Mouse (Mus musculus): ENCODE data around the gene Aebp1. TPM values are rescaled to one million over a fixed set of nuclear protein-coding genes. Genes with fewer than 3 reads are reported as not detected.

The Aebp1 gene
- polyA plus RNA-seq, 1 experiment from 2014 or later: 68.8 TPM

- Histone ChIP-seq H3K9me3 (ENCODE audit: control insufficient read depth, low read length) (no peaks in the 10 kb centered on the region), H3K4me2 (ENCODE audit: low read depth, low read length) (no peak overlapping the region), H3K4me3 (ENCODE audit: low read depth, low read length) (no peak overlapping the region), H3K36me3 (ENCODE audit: control insufficient read depth, insufficient read depth, low read length) (no peaks in the 10 kb centered on the region), H3K9ac (ENCODE audit: low read depth, low read length) (no peak overlapping the region), H3K4me1 (ENCODE audit: control insufficient read depth, insufficient read depth, low read length) (peaks cover 3% of the 10 kb centered on the region; the same call in 1 of the 2 replicates), H3K27me3 (replicated peaks; ENCODE audit: control insufficient read depth, insufficient read depth, low read length) (no peaks in the 10 kb centered on the region), H3K27ac (replicated peaks; ENCODE audit: low read depth, low read length) (no peak overlapping the region)
- WGBS: 69% methylated on average over 5 of the region's 5 CpGs
- DNase-seq (ENCODE audit: low spot score): peak; percentile 59
- no peak for ATAC-seq (ENCODE audit: low read depth)
These were observed 11.3 kb upstream of the Aebp1 start for GRCm38 (mm10) chr11:5850452-5850851.

DNA sequence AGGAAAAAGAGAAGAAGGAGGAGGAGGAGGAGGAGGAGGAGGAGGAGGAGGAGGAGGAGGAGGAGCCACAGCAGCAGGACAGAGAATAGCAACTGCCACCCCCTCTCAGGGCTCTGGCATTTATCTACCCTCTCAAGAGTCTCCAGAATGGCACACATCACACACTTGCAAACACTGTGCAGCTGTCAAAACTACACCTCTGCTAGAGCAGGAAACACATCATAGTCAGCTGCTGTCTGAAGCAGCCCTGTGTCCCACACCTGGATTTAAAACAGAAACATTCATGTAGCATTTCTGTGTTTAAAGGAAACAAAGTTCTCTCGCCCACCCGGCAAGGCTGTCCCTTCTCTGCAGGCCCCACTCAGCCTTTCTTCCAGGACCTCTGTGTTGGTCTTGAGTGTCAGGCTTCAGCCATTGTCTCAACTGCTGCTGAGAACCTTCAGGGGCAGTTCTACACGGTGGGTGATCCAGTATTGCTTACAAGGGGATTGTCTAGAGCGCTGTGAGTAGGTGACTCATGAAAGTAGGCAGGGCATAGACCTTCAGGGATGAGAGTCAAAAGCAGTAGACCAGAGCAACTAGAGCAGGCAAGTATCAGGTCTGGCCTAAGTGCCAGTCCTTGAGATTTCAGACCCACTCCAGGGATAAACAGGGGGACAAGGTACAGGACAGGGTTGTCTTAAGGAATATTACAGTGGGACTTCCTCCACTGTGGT is 10.6 kb upstream of the Aebp1 start:
- Histone ChIP-seq H3K4me3 (ENCODE audit: low read depth, low read length) (no peak overlapping the region), H3K4me2 (ENCODE audit: low read depth, low read length) (no peak overlapping the region), H3K27me3 (replicated peaks; ENCODE audit: control insufficient read depth, insufficient read depth, low read length) (no peaks in the 10 kb centered on the region), H3K36me3 (ENCODE audit: control insufficient read depth, insufficient read depth, low read length) (no peaks in the 10 kb centered on the region), H3K27ac (replicated peaks; ENCODE audit: low read depth, low read length) (no peak overlapping the region; the same call in 1 of the 2 replicates), H3K9ac (ENCODE audit: low read depth, low read length) (no peak overlapping the region), H3K9me3 (ENCODE audit: control insufficient read depth, low read length) (no peaks in the 10 kb centered on the region), H3K4me1 (ENCODE audit: control insufficient read depth, insufficient read depth, low read length) (peaks cover 9% of the 10 kb centered on the region)
- ATAC-seq (ENCODE audit: low read depth) (no peak), DNase-seq (ENCODE audit: low spot score) (no peak)
- WGBS: 52% methylated on average over 4 of the region's 4 CpGs

DNA sequence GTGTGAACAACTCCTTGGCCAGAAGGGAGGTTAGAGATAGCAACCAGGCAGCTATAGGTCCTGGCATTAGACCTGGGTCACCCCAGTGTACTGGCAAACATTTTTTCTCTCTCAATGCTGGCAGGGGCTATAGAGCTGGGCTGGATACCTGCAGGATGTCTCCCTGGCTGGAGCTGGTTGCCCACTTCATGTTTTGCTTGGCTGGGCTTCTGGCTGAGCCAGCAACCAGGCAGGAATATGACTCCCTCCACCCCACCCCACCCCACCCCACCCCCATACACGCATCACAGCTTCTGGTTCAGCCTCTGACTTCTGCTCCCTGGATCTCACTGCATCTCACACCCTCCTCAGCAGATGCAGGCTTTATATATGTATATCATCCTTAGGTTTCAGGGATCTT is 9.4 kb upstream of the Aebp1 start:
- ATAC-seq (ENCODE audit: low read depth) (no peak), DNase-seq (ENCODE audit: low spot score) (no peak)
- no peaks in the 10 kb centered on the region for H3K27me3 ChIP-seq (replicated peaks; ENCODE audit: control insufficient read depth, insufficient read depth, low read length)
- no peaks in the 10 kb centered on the region for H3K36me3 ChIP-seq (ENCODE audit: control insufficient read depth, insufficient read depth, low read length)
- peaks cover 16% of the 10 kb centered on the region for H3K4me1 ChIP-seq (ENCODE audit: control insufficient read depth, insufficient read depth, low read length)
- no peak overlapping the region for H3K9ac ChIP-seq (ENCODE audit: low read depth, low read length)
- 18% methylated on average over 1 of the region's 1 CpGs for WGBS
- no peaks in the 10 kb centered on the region for H3K9me3 ChIP-seq (ENCODE audit: control insufficient read depth, low read length)
- H3K4me2 ChIP-seq (ENCODE audit: low read depth, low read length): no peak overlapping the region
- no peak overlapping the region for H3K4me3 ChIP-seq (ENCODE audit: low read depth, low read length)
- no peak overlapping the region for H3K27ac ChIP-seq (replicated peaks; ENCODE audit: low read depth, low read length)

DNA sequence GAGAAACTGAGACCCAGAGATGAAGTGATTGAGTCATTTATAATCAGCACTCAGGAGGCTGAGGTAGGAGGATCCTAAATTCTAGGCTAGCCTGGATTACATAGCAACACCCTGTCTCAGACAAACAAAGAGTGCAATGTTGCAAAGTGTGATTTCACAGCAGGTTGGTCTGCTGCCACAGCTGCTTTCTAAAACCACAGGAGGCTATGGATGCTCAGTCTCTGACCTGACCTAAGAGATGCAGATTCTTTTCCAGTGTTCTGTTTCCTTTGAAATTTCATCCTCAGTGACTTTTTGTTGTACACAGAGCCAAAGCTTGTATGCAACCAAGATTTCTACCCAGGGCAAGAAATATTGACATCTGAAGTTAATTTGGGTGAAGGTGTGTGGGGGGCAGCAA is 6.3 kb upstream of the Aebp1 start:
- Histone ChIP-seq H3K27ac (replicated peaks; ENCODE audit: low read depth, low read length) (peak overlapping the region; percentile 77), H3K9me3 (ENCODE audit: control insufficient read depth, low read length) (no peaks in the 10 kb centered on the region), H3K36me3 (ENCODE audit: control insufficient read depth, insufficient read depth, low read length) (no peaks in the 10 kb centered on the region), H3K9ac (ENCODE audit: low read depth, low read length) (peak overlapping the region; percentile 40; the same call in 1 of the 2 replicates), H3K4me2 (ENCODE audit: low read depth, low read length) (no peak overlapping the region), H3K4me3 (ENCODE audit: low read depth, low read length) (no peak overlapping the region), H3K4me1 (ENCODE audit: control insufficient read depth, insufficient read depth, low read length) (peaks cover 13% of the 10 kb centered on the region), H3K27me3 (replicated peaks; ENCODE audit: control insufficient read depth, insufficient read depth, low read length) (no peaks in the 10 kb centered on the region)
- ATAC-seq (ENCODE audit: low read depth) (no peak), DNase-seq (ENCODE audit: low spot score) (no peak)

DNA sequence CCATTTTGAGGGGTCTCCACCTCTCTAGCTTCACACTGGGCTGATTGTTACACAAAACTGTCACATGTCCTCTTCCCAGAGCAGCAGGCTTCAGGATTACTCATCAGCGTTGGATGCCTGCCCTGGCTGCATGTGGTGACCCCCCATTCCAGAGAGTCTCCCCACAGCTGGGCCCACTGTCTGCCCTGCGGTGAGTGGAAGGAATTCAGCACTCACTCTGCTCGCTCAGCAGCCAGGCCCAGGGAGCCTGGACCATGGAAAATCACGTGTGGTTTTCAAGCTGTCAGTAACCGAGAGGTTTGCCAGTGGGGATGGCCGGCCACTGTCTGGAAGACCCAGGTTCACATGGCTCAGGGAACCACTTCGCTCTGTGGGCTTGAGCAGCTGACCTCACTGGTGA is 5.8 kb upstream of the Aebp1 start:
- Histone ChIP-seq H3K36me3 (ENCODE audit: control insufficient read depth, insufficient read depth, low read length) (no peaks in the 10 kb centered on the region), H3K27ac (replicated peaks; ENCODE audit: low read depth, low read length) (peak overlapping the region; percentile 77), H3K4me1 (ENCODE audit: control insufficient read depth, insufficient read depth, low read length) (peaks cover 13% of the 10 kb centered on the region), H3K4me2 (ENCODE audit: low read depth, low read length) (no peak overlapping the region), H3K4me3 (ENCODE audit: low read depth, low read length) (no peak overlapping the region), H3K9me3 (ENCODE audit: control insufficient read depth, low read length) (no peaks in the 10 kb centered on the region), H3K9ac (ENCODE audit: low read depth, low read length) (peak overlapping the region; percentile 40; the same call in 1 of the 2 replicates), H3K27me3 (replicated peaks; ENCODE audit: control insufficient read depth, insufficient read depth, low read length) (0 out of 2 replicates have a peak, but pooled peaks cover 2% of the 10 kb centered on the region)
- peak; percentile 84 for DNase-seq (ENCODE audit: low spot score)
- ATAC-seq (ENCODE audit: low read depth): peak; percentile 78
- 23% methylated on average over 7 of the region's 7 CpGs for WGBS

DNA sequence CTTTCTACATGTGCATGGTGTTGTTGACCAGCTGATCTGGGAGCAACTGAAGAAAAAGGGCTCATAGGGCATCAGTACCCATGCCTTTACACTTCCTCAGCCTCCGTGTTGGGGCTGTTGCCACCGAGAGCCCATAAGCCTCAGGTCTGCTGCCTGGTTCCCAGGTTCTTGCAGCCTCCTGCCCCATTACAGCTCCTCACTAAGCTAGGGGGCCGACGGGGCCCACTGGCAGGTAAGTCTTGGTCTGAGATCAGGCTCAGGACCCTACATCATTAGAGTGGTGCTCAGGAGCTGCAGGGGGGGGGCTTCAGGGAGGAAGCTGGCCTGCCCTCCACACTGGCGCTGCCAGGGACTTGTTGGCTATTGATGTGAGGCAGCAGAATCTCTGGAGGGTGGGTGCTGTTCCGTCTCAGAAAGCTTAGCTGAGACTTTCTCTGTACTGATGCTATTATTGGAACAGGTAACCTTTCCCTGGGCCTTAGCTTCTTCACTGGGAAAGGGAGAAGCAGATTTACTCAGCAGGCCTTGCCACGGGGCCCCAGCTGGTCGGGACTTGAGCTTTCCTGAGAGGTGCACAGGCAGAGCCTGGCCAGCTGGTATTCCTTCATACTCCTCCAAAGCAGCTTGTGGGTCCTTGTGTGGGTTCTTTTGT is 5.1 kb upstream of the Aebp1 start:
- Histone ChIP-seq H3K27me3 (replicated peaks; ENCODE audit: control insufficient read depth, insufficient read depth, low read length) (peaks cover 9% of the 10 kb centered on the region; the same call in 1 of the 2 replicates), H3K36me3 (ENCODE audit: control insufficient read depth, insufficient read depth, low read length) (no peaks in the 10 kb centered on the region), H3K9ac (ENCODE audit: low read depth, low read length) (no peak overlapping the region), H3K4me3 (ENCODE audit: low read depth, low read length) (no peak overlapping the region), H3K4me1 (ENCODE audit: control insufficient read depth, insufficient read depth, low read length) (peaks cover 20% of the 10 kb centered on the region), H3K4me2 (ENCODE audit: low read depth, low read length) (no peak overlapping the region), H3K9me3 (ENCODE audit: control insufficient read depth, low read length) (no peaks in the 10 kb centered on the region), H3K27ac (replicated peaks; ENCODE audit: low read depth, low read length) (peak overlapping the region; percentile 77)
- DNase-seq (ENCODE audit: low spot score): no peak
- 71% methylated on average over 8 of the region's 8 CpGs for WGBS
- ATAC-seq (ENCODE audit: low read depth): no peak

- DNase-seq (ENCODE audit: low spot score) (no peak), ATAC-seq (ENCODE audit: low read depth) (no peak)
- WGBS: 71% methylated on average over 1 of the region's 1 CpGs
- no peaks in the 10 kb centered on the region for H3K9me3 ChIP-seq (ENCODE audit: control insufficient read depth, low read length)
- peaks cover 32% of the 10 kb centered on the region for H3K4me1 ChIP-seq (ENCODE audit: control insufficient read depth, insufficient read depth, low read length)
- no peak overlapping the region for H3K4me2 ChIP-seq (ENCODE audit: low read depth, low read length)
- no peak overlapping the region for H3K4me3 ChIP-seq (ENCODE audit: low read depth, low read length)
- H3K27me3 ChIP-seq (replicated peaks; ENCODE audit: control insufficient read depth, insufficient read depth, low read length): peaks cover 15% of the 10 kb centered on the region; the same call in 1 of the 2 replicates
- H3K9ac ChIP-seq (ENCODE audit: low read depth, low read length): no peak overlapping the region
- H3K36me3 ChIP-seq (ENCODE audit: control insufficient read depth, insufficient read depth, low read length): no peaks in the 10 kb centered on the region
- H3K27ac ChIP-seq (replicated peaks; ENCODE audit: low read depth, low read length): no peak overlapping the region
These were observed 3.0 kb upstream of the Aebp1 start for GRCm38 (mm10) chr11:5858723-5859122.

DNA sequence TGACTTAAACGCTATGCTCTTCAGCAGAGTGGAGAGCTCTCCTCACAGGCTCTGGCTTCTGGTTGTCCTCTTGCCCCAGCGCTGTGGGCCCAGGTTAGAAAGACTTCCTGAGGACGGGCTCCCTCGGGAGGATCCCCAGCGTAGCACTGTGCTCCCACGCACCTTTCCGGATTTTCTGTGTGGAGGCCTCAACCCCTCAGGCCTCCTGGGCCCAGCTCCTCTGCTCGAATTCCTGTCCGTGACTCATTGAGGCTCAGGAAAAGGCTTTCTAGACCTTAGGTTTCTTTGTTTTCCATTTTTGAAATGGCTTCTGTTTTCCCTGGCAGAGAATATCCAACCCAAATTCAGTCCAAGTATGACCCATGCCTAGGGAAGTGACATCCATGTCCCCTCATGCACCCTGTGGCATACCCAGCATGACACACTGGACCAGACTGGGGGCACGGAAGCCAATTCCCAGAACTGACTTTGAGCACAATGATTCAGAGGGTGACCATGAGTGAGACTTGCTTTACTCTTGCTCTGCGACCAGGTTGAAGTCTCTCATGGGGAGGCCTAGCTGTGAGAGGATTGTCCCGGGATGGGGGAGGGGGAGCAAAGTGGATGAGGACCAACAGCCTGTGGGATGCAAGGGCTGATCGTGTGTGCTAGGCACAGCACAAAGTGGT is 1.7 kb upstream of the Aebp1 start:
- Histone ChIP-seq H3K27me3 (replicated peaks; ENCODE audit: control insufficient read depth, insufficient read depth, low read length) (peaks cover 15% of the 10 kb centered on the region; the same call in 1 of the 2 replicates), H3K27ac (replicated peaks; ENCODE audit: low read depth, low read length) (no peak overlapping the region), H3K4me3 (ENCODE audit: low read depth, low read length) (no peak overlapping the region), H3K9me3 (ENCODE audit: control insufficient read depth, low read length) (no peaks in the 10 kb centered on the region), H3K36me3 (ENCODE audit: control insufficient read depth, insufficient read depth, low read length) (peaks cover 6% of the 10 kb centered on the region; the same call in 1 of the 2 replicates), H3K9ac (ENCODE audit: low read depth, low read length) (no peak overlapping the region), H3K4me2 (ENCODE audit: low read depth, low read length) (no peak overlapping the region), H3K4me1 (ENCODE audit: control insufficient read depth, insufficient read depth, low read length) (peaks cover 32% of the 10 kb centered on the region)
- ATAC-seq (ENCODE audit: low read depth) (no peak), DNase-seq (ENCODE audit: low spot score) (no peak)
- WGBS: 82% methylated on average over 13 of the region's 13 CpGs
